Mouse (Mus musculus) cortical plate, adult 2 months (tissue): ENCODE data around the gene Capsl.

Experiments used
- CTCF ChIP-seq: fragments of 200-500 bp; IDR thresholded peaks from 2 replicates; pipeline ENCODE4 v1.5.1; 2011; ENCODE audit warnings: mild to moderate bottlenecking, control low read depth, low read length; ENCODE audit not compliant: insufficient read depth; ENCODE audit errors: extremely low read depth
- POLR2A ChIP-seq: fragments of 200-500 bp; IDR thresholded peaks from 2 replicates; pipeline ENCODE4 v1.6.1; 2011; ENCODE audit warnings: mild to moderate bottlenecking, low read length, control low read depth; ENCODE audit not compliant: insufficient read depth; ENCODE audit errors: extremely low read depth

- no peak for TF ChIP-seq CTCF
- TF ChIP-seq POLR2A: no peak
Measured at GRCm38 (mm10) chr15:9435534-9436180, at the start of gene Capsl.
